Mouse (Mus musculus) forebrain, embryonic 15.5 days (tissue): ENCODE measurements around the gene Dnpep. TPM values are rescaled to one million over a fixed set of nuclear protein-coding genes. Genes with fewer than 3 reads are reported as not detected.

Experiments used
- polyA plus RNA-seq: library from polyadenylated mRNA; unstranded; fragments of >200 nt; fragmentation: Nextera tagmentation; extraction: Ambion mirVana; gene quantifications from 2 replicates; pipeline ENCODE4 v1.2.1, GENCODE M21; 2015

Dnpep gene
- polyA plus RNA-seq, 1 experiment from 2014 or later: 163 TPM

Other genes with a start within 250 kb of the Dnpep start
- 7.0 and 7.7 TPM in 2 replicates for gene Nhej1, start 192.8 kb downstream of the Dnpep start, polyA plus RNA-seq
- gene Slc23a3, start 184.1 kb downstream of the Dnpep start, polyA plus RNA-seq: not detected in 2 replicates
- 55.5 and 57.9 TPM in 2 replicates for gene Cnppd1, start 175.3 kb downstream of the Dnpep start, polyA plus RNA-seq
- gene Retreg2, start 175.2 kb downstream of the Dnpep start, polyA plus RNA-seq: 91.2 and 103 TPM in 2 replicates
- gene Zfand2b, start 149.3 kb downstream of the Dnpep start, polyA plus RNA-seq: 40.4 and 42.9 TPM in 2 replicates
- 42.9 and 45.1 TPM in 2 replicates for gene Abcb6, start 137.6 kb downstream of the Dnpep start, polyA plus RNA-seq
- 26.3 and 28.6 TPM in 2 replicates for gene Ankzf1, start 125.8 kb downstream of the Dnpep start, polyA plus RNA-seq
- 40.0 and 40.4 TPM in 2 replicates for gene Atg9a, start 125.8 kb downstream of the Dnpep start, polyA plus RNA-seq
- 19.6 and 20.0 TPM in 2 replicates for gene Glb1l, start 107.2 kb downstream of the Dnpep start, polyA plus RNA-seq
- gene Stk16, start 107.2 kb downstream of the Dnpep start, polyA plus RNA-seq: 145 and 147 TPM in 2 replicates
- 14.9 and 19.5 TPM in 2 replicates for gene Tuba4a, start 98.1 kb downstream of the Dnpep start, polyA plus RNA-seq
- gene A630095N17Rik, start 85.9 kb downstream of the Dnpep start, polyA plus RNA-seq: not detected in 2 replicates
- 53.0 and 54.0 TPM in 2 replicates for gene Dnajb2, start 81.6 kb downstream of the Dnpep start, polyA plus RNA-seq
- 6.9 and 8.7 TPM in 2 replicates for gene Ptprn, start 53.5 kb downstream of the Dnpep start, polyA plus RNA-seq
- gene Resp18, start 39.6 kb downstream of the Dnpep start, polyA plus RNA-seq: 38.6 and 51.0 TPM in 2 replicates
- 1.0 and 1.2 TPM in 2 replicates for gene Des, start 42.3 kb upstream of the Dnpep start, polyA plus RNA-seq
- gene Speg, start 57.3 kb upstream of the Dnpep start, polyA plus RNA-seq: 9.9 and 11.4 TPM in 2 replicates
- gene Gmppa, start 117.9 kb upstream of the Dnpep start, polyA plus RNA-seq: 62.3 and 77.8 TPM in 2 replicates
- gene Asic4, start 132.4 kb upstream of the Dnpep start, polyA plus RNA-seq: 2.8 and 4.1 TPM in 2 replicates
- gene Chpf, start 161.3 kb upstream of the Dnpep start, polyA plus RNA-seq: 28.9 and 29.2 TPM in 2 replicates
- gene Tmem198, start 161.5 kb upstream of the Dnpep start, polyA plus RNA-seq: 53.4 and 55.4 TPM in 2 replicates
- gene Obsl1, start 188.5 kb upstream of the Dnpep start, polyA plus RNA-seq: 21.7 and 21.9 TPM in 2 replicates
- 13.8 and 15.0 TPM in 2 replicates for gene Inha, start 189.1 kb upstream of the Dnpep start, polyA plus RNA-seq
- gene Stk11ip, start 203.5 kb upstream of the Dnpep start, polyA plus RNA-seq: 19.6 and 20.1 TPM in 2 replicates
- 35.2 and 35.9 TPM in 2 replicates for gene Slc4a3, start 228.3 kb upstream of the Dnpep start, polyA plus RNA-seq